Mouse (Mus musculus): ENCODE measurements at regions not wholly inside any gene's neighbourhood (a gene's known extent, or its start where the extent isn't known, plus 50 kb on each side); places are given as distances from the start of the nearest gene placed in this dataset.

- TF ChIP-seq POLR2A (IDR thresholded peaks at IDR 0.05; ENCODE audit: insufficient read depth, low read length) (no peak), CTCF (IDR thresholded peaks at IDR 0.05; ENCODE audit: low read depth, low read length) (no peak)
Observed at GRCm38 (mm10) chr2:137764785-137765184, 491.6 kb upstream of the Btbd3 start.
